Mouse (Mus musculus): ENCODE measurements around the gene Akr1b8.
A peak's percentile ranks its signal among the peaks of the same experiment; 100 is the strongest.
"Not testable (repeated sequence)": the region's sequence is repeated elsewhere in the genome, so short reads cannot be mapped to it uniquely, and the experiment has no call there.

Gene Akr1b8

GRCm38 (mm10) chr6:34350037-34350699, 3.8 kb upstream of the Akr1b8 start:
- DNase-seq (ENCODE audit: low spot score), result no peak

GRCm38 (mm10) chr6:34351481-34351880, 2.4 kb upstream of the Akr1b8 start:
- not testable (repeated sequence) for DNase-seq (ENCODE audit: low spot score)

DNA sequence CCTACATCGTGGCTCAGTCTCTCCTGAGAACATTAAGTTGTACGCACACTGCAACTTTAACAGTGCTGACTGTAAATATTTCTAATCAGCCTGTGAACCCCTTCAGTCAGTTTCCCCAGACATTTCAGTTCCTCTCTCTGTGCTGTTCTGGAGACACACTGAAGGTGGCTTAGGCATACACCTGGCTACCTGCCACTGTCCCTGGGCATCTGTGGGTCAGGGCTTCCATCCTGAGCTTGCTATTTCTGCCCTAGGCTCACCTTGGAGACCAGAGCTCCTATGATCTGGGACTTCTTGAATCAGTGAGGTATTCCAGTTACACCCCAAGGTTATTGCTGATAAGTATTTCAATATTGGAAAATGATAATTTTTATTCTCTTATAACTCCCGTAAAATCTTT, 1.5 kb upstream of the Akr1b8 start:
- no peak for DNase-seq (ENCODE audit: low spot score)

DNA sequence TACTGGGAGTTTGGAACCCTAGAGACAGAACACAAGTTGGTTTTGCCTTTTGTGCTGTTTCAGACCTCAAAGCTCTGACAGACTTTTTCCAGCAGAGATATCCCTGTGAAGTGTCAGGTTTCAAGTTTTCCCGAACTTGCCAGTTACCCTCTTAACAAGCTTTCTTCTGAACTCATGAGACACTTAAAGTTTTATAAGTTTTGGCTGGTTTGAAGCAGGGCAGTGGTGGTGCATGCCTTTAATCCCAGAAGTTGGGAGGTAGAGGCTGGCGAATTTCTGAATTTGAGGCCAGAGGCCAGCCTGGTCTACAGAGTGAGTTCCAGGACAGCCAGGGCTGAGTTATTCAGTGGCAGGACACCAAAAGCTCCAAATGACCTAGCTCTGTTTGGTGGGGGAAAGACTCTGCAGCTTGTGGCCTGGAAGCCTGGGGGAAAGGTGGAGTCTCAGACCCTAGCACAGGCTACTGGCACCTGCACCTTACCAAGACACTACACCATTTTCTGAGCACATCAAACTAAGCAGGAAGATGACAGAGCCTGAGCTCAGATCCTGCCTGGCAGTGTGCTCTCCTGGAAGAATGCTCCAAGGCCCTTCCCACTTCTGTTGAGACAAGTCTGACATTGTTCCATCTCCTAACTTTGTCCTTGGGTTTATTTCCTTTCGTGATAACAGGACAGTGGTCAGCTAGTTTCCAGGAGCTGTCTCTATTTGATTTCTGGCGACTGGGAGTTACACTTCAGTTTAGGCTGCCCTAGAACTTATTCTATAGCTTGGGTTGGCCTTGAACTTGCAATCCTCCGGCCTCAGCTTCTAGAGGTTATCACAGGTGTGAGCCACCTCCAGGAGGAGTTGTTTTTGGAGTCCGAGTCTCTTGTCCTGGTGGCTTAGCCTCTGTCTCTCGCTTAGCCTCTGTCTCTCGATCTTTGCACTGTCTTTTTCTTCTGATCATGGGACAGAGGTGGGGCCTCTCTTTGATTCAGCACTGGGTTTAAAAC, 732 bp downstream of the Akr1b8 start:
- DNase-seq (ENCODE audit: low spot score), result no peak

DNA sequence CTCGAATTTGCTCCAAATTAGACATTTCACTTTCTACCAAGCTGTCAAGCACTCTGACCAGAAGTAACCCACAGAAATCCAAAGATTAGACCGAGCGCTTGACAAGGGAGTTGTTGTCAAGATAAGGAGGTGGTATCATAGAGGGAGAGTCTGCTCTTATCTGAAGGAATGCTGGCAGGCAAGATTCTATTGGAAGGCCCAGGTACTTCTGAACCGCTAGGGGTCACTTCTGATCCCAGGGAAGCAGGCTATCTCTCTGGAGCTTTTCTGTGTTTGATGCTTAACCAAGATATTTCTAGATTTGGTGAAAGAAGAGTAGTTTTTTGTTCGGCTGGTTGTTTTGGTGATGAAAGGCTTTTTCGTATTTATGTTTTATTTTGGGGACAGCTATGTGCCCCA, 1.4 kb downstream of the Akr1b8 start:
- no peak for DNase-seq (ENCODE audit: low spot score)

GRCm38 (mm10) chr6:34355841-34356240, 1.9 kb downstream of the Akr1b8 start:
- DNase-seq (ENCODE audit: low spot score), result no peak

- no peak for DNase-seq (ENCODE audit: low spot score)
Observed at GRCm38 (mm10) chr6:34364217-34365136, 10.6 kb downstream of the Akr1b8 start.

- no peak for DNase-seq (ENCODE audit: low spot score)
Observed at GRCm38 (mm10) chr6:34367998-34368397, 14.1 kb downstream of the Akr1b8 start.

GRCm38 (mm10) chr6:34370081-34370480, 16.2 kb downstream of the Akr1b8 start:
- no peak for DNase-seq (ENCODE audit: low spot score)

DNA sequence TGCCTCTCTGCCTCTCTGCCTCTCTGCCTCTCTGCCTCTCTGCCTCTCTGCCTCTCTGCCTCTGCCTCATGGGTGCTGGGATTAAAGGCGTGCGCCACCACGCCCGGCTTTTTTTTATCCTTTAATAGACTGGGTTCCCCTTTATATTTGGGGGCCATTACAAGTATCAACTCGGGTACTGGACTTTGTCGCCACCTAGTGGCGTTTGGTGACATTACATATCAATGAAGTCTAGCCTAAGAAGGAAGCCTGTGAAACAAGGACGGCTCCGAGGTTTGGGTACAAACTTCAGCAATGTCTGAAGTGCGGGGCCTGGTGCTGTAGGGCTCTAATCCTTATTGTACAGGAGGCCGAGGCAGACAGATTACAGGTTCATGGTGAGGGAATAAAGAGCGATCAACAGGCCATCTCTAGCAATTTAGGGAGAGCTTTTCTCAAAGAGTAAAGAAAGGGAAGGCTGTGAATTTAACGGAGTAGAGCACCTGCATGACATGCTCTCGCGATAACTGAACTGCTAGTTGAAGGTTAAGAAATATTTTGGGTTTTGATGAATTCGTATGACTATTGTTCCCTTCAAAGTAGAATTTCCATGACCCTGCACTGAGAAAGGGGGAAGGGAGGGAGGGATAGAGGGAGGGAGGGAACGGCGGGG, 17.9 kb downstream of the Akr1b8 start:
- peak; percentile 77 for DNase-seq (ENCODE audit: low spot score)

- no peak for DNase-seq (ENCODE audit: low spot score)
Observed at GRCm38 (mm10) chr6:34373841-34374240, 19.9 kb downstream of the Akr1b8 start.

GRCm38 (mm10) chr6:34375888-34376287, 22.0 kb downstream of the Akr1b8 start:
- DNase-seq (ENCODE audit: low spot score), result not testable (repeated sequence)

- no peak for DNase-seq (ENCODE audit: low spot score)
Observed at GRCm38 (mm10) chr6:34383401-34383800, 29.5 kb downstream of the Akr1b8 start.

DNA sequence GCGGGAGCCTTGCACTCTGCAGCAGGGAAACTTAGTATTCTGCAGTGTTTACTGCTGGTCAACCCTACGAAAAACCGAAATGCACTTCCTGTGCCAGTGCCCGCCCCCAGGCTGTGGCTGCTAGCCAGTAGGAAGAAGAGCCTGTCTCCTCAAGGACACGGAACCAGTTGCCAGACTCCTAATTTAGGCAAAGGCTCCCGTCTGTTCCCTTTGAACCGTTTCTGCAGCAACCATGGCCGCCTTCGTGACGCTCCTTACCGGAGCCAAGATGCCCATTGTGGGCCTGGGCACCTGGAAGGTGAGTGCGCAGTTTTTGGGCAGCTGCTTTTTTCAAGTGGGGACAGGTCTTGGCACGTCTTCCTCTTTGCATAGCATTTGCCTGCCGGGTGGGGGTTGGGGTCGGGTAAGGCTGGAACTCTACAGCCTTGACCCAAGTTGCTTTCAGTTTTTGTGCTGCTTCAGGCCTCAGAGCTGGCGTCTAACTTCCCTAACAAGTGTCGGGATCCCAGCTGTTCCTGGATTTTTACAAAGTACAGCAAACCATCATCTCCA, 30.3 kb downstream of the Akr1b8 start, which contains the start of gene Akr1b10:
Gene Akr1b10, plus strand, starts transcription at position 109 of the 552 bp plus-strand sequence.
- peak; percentile 68 for DNase-seq (ENCODE audit: low spot score)

- peak; percentile 17 for DNase-seq (ENCODE audit: low spot score)
Observed at GRCm38 (mm10) chr6:34384701-34385370, 30.9 kb downstream of the Akr1b8 start.

- no peak for DNase-seq (ENCODE audit: low spot score)
Observed at GRCm38 (mm10) chr6:34388420-34389156, 34.7 kb downstream of the Akr1b8 start.

DNA sequence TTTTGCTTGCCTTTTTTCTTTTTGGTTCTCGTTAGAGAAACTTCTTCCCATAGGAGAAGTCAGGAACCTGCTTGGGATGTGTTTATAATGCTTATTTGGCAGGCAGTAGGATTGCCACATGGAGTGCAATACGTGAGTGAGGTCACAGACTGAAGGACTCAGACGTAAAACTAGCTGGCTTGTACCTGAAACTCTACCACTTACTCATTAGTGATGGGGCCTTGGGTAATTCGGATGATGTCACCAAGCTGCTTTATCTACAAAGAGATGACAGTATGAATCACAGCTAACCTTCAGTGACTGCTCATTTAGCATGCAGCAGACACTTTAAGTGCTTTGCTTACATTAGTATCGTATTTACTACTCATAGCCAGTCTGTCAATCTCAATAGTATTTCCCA, 42.0 kb downstream of the Akr1b8 start:
- no peak for DNase-seq (ENCODE audit: low spot score)

DNA sequence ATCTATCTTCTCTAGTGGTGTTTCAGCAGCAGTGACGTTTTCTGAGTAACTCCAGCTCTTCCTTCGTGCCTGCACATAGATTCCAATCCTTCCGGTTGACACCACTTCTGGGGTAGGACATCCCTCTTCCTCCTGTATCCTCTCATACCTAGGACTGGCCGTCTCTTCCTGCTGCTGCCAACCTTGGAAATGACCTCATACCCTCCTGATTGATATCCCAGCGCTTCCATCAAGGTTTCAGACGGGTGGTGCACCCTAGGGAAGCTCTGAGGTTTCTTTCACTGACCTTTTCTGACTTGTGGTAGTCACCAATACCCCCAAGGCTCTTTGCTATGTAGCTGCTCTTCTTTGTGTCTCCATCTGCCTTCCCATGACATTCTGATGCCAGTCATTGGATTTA, 44.5 kb downstream of the Akr1b8 start:
- DNase-seq (ENCODE audit: low spot score), result no peak

DNA sequence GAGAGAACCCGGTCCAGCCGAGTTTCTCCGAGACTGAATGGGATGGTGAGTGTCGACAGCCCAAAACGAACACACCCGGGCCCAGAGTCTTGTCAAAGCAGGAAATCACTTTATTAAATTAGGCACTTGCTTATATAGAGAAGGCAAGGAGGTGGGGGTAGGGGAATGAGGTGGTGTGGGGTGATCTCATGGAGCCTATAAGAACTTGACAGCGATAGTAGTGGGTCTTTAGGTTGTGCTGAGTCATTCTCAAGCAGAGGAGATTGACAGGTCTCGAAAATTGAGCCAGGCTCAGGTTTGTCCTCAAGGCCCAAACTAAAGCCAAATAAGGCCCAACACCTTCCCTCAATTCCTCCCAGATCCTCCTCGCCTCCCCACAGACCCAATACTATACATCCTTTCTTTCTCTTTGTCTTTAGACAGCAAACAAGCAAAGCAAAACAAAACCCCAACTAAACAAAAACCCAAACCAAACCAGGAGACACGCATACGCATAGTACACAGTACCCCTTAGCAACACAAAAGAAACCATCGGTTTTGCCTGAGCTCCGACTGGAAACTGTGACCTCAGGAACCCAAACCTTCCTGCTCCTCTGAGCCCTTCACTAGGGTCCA, 45.8 kb downstream of the Akr1b8 start:
- DNase-seq (ENCODE audit: low spot score), result no peak
